Mouse (Mus musculus): ENCODE measurements around the gene Erv3. TPM values are rescaled to one million over a fixed set of nuclear protein-coding genes. Genes with fewer than 3 reads are reported as not detected.

The Erv3 gene
- total RNA-seq, 2 experiments from 2014 or later = 0.09 to 0.19 TPM

DNA sequence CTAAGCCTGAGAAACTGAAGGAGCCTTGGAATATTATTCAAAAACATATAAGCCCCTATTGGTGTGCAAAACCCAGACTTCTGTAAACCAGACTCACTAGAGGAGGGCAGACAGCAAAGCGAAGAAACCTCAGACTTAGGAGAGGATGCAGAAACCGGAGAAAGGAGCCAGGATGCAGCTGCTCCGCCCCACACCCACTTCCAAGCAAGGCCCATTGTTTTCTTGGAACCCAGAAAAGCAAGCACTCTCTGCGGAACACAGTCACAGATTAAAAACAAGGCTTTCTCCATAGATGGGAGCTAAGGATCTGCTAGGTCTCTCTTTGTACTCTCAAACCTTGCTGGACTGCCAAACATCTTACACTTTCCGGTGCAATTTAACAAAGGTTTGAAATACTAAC is 33.0 kb upstream of the Erv3 start:
- TF ChIP-seq CTCF (IDR thresholded peaks at IDR 0.05) = no peak

DNA sequence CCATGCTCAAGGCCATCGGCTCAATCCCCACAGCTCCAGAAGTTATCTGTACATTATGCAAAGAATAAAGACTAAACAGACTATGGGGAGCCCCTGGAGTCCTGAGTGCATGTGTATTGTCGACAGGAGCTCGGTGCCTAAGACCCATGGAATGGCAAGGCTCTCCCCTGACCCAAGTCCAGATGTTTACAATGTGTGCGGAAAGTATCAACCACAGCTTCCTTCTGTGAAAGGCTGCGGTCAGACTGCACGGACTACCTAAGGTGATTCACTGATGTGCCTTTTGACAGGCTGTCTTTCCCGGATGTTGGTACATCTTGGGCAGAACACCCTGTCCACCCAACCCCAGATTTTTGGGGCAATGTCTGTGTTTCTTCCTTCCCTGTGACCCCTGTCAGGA is 28.7 kb upstream of the Erv3 start:
- Histone ChIP-seq H3K27ac (no peak overlapping the region), H3K4me3 (no peak overlapping the region)
- intact Hi-C loops (cut with DNase I) = no loop called here
- no peak for TF ChIP-seq CTCF (IDR thresholded peaks at IDR 0.05)
- DNase-seq (ENCODE audit: extremely low spot score in 1 of 2, low spot score in 2 of 2) = no peak

More for the DNA sequence above, 33.0 kb upstream of the Erv3 start:
- DNase-seq (ENCODE audit: extremely low spot score in 1 of 2, low spot score in 2 of 2) = no peak
- peak overlapping the region; percentile 32; the same call in 1 of the 2 replicates for H3K27ac ChIP-seq
- intact Hi-C loops (cut with DNase I) = no loop called here
- H3K4me3 ChIP-seq = no peak overlapping the region

DNA sequence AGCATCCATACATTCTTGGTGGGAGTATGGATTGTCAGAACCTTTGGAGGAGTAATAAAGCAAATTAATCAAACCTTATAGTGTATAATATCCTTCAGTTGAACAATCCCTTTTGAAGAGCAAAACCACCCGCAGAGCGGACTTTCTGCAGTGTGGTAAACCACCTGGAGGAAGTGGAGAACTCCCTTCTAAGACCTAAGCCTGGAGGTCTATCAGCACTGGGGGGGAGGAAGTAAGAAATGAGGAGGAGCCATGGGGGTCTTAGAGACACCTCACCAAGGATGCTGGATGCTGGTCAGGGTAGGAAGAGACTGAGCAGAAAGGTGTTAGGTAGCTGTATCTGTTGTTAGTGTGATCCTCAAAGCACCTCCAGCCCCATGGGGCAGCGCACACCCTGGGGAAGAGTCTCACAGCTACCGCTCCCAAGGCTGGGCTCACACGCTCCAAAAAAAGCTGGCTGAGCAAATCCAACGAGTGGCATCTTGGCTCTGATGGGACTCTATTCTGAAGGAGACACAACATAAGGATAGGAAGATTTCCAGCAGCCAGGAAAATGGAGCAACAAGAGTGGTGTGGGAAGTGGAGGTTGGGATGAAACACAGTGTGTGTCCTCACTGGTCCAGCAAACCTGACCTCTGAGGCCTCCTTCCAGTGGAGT is 27.1 kb upstream of the Erv3 start:
- no peak for DNase-seq (ENCODE audit: extremely low spot score in 1 of 2, low spot score in 2 of 2)
- no peak for TF ChIP-seq CTCF (IDR thresholded peaks at IDR 0.05)
- no peak overlapping the region for H3K4me3 ChIP-seq
- H3K27ac ChIP-seq = no peak overlapping the region
- intact Hi-C loops (cut with DNase I) = no loop called here

DNA sequence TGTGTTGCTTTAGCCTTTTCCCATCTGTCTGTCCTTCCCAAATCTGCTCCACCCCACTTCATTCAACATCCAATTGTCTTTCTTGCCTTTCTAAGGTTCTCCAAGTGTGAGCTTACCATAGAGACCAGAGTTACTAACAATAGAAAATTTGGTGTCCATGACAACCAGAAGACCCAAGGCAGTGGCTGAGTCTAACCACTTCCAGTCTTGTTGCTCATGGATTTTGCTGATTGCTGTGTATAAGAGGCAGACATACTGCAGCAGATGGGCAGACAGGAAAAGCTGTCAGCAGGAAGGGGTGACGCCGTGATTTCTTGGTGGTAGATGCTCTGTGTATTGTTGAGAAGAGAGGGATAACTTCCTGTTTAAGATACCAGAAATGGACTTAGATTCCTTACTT is 23.6 kb upstream of the Erv3 start:
- intact Hi-C loops (cut with DNase I) = no loop called here
- no peak for DNase-seq (ENCODE audit: extremely low spot score in 1 of 2, low spot score in 2 of 2)
- no peak overlapping the region for H3K4me3 ChIP-seq
- no peak for TF ChIP-seq CTCF (IDR thresholded peaks at IDR 0.05)
- H3K27ac ChIP-seq = peak overlapping the region; percentile 73

DNA sequence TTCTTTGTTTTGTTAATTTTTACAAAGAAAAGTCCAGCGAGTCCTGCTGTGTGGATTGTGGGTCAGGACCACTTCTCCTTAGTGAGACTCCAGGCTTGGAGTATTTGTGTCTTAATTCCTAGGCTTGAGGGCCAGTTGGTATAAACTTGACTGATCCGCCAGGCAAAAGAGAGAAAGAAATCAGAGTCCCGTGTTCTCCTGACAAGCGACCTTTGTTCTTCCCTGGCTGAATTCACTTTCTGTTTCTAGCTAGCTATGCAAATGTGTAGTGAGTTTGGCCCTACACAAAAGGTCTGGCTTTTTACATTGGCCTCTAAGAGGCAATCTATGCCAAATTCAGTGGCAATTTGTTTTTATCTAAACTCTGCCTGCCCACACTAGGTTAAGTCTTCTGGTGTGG is 22.2 kb upstream of the Erv3 start:
- H3K4me3 ChIP-seq = no peak overlapping the region
- H3K27ac ChIP-seq = peak overlapping the region; percentile 21; the same call in 1 of the 2 replicates
- intact Hi-C loops (cut with DNase I) = no loop called here
- DNase-seq (ENCODE audit: extremely low spot score in 1 of 2, low spot score in 2 of 2) = no peak
- no peak for TF ChIP-seq CTCF (IDR thresholded peaks at IDR 0.05)

DNA sequence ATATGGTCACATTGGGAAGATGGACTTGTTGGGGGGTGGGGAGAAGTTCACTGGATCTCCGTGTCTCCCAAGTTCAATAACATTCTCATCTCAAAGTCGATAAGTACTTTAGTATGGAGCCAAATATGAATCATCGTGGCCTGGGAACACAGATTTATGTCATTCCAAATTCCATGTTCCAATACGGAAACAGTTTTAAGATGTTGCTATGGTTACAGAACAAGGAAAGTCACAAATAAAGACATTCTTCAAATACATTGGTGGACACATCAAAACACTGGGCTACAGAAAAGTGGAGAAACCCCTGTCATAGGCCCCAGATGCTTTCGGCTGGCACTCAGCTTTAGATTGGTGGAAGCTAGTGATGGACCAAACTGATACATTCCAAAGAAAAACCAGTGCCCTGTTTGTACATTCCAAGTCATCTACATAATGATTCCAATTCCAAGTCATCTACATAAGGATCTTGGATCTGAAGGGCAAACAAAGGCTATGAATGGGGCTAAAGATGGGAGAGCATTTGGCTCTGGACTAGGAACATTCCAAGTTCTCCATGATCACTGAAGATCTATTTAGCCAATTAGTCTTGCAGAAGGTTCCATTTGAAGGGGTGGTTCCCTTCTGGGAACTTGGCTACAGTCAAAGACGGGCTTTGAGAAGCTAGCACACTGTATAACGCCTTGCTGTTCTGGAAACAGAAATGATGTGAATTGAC is 17.2 kb upstream of the Erv3 start:
- no peak for TF ChIP-seq CTCF (IDR thresholded peaks at IDR 0.05)
- H3K4me3 ChIP-seq = no peak overlapping the region
- DNase-seq (ENCODE audit: extremely low spot score in 1 of 2, low spot score in 2 of 2) = no peak
- intact Hi-C loops (cut with DNase I) = no loop called here
- H3K27ac ChIP-seq = peak overlapping the region; percentile 13; the same call in 1 of the 2 replicates

DNA sequence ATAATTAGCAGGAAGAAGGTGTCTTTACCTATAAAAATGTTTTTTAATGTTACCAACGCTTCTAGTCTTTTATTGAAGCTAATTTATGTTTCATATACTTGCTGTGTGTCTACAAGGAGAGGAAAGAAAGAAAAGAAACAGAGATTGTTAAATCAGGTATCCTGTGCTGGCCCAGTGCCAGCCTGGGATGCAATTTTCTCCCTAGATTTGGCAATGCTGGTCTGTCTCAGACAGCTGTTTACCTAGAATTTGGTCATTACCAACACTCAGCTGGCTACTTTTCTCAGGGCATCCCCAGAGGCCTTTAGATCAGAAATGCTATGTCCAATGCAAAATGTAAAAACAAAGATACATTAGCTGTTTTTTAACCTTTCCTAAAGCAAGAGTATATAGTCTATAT is 13.8 kb upstream of the Erv3 start:
- intact Hi-C loops (cut with DNase I) = no loop called here
- Histone ChIP-seq H3K4me3 (no peak overlapping the region), H3K27ac (no peak overlapping the region)
- DNase-seq (ENCODE audit: extremely low spot score in 1 of 2, low spot score in 2 of 2) = no peak
- TF ChIP-seq CTCF (IDR thresholded peaks at IDR 0.05) = no peak

DNA sequence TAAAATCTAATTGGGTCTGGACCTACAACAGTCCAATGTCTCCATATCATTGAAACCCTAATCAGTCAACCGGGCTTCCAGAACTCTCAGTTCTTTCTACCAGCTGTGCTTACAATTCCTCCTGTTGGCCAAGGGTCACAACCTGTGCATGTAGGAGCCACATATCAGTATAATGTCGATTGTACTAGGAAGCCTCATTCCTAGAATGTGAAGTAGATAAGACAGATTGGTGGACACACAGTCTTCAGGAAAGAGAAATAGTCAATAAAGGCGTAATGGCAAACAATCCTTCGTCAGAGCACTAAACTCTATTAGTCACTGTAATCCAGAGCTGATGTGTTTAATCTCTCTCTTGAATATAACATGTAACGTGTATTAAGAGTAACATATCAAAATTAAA is 9.4 kb upstream of the Erv3 start:
- no peak for TF ChIP-seq CTCF (IDR thresholded peaks at IDR 0.05)
- Histone ChIP-seq H3K4me3 (no peak overlapping the region), H3K27ac (no peak overlapping the region)
- DNase-seq (ENCODE audit: extremely low spot score in 1 of 2, low spot score in 2 of 2) = no peak
- intact Hi-C loops (cut with DNase I) = no loop called here

DNA sequence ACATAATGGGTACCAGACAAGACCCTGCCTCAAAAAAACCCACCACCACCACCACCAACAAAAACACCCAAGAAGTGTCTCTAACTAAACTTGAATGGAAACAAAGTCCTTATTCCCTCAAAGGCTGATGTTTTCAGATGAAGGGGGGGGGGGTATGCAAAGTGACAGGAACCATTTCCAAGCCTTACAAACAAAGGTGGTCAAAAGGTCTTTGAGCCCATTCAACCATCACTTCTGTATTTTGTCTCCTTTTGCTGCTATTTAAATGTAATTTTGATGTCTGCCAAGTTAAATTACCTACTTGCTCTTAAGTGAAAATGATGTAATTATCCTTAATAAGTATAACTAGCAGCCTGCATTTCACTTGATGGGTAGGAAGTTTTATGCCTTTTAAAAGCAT is 7.1 kb upstream of the Erv3 start:
- no peak overlapping the region for H3K27ac ChIP-seq
- intact Hi-C loops (cut with DNase I) = no loop called here
- H3K4me3 ChIP-seq = no peak overlapping the region
- DNase-seq (ENCODE audit: extremely low spot score in 1 of 2, low spot score in 2 of 2) = no peak
- TF ChIP-seq CTCF (IDR thresholded peaks at IDR 0.05) = no peak

DNA sequence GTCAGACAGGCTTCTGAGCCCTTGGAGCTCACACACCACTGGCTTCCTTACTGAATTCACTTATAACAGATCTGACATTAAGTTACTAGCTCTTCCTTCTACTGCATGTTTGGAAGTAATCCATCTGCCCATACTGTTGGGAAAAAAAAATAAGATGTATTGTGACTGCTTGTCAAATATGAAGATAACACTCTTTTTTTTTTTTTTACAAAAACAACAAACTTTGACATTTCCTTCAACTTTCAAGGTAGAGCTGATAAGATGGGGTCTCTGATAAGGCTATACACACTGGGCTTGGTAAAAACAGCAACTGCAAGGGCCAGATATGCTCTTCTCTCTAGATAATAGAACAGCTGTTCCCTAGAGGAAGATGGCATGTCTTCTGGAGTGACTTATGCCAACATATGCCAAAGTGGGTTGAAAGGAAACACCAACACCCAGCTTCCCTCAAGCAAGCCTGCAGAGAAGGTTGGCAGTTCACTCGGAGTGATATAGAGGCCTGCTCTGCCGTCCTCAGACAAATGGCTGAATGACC is 4.8 kb upstream of the Erv3 start:
- intact Hi-C loops (cut with DNase I) = no loop called here
- peak overlapping the region; percentile 73; the same call in 1 of the 2 replicates for H3K27ac ChIP-seq
- no peak for TF ChIP-seq CTCF (IDR thresholded peaks at IDR 0.05)
- no peak overlapping the region for H3K4me3 ChIP-seq
- DNase-seq (ENCODE audit: extremely low spot score in 1 of 2, low spot score in 2 of 2) = no peak

DNA sequence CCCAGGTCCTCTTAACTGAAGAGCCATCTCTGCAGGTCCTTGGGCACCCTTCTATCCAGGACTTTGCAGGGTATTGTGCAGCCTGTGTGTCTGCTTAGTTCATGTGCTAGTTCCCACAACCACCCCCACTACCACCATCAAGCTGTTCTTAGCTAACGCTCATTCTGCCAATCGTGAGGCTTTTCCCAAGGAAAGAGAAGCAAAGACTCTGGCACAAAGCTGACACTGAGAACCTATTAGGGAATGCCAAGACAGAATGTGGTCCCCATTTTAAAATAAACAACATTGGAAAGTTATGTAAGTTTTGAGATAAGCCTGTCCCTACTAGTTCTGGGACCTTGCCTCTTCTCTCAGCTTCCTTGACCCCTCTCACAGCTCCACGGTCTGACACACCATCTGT is 3.9 kb upstream of the Erv3 start:
- Histone ChIP-seq H3K4me3 (no peak overlapping the region), H3K27ac (peak overlapping the region; percentile 73)
- DNase-seq (ENCODE audit: extremely low spot score in 1 of 2, low spot score in 2 of 2) = no peak
- intact Hi-C loops (cut with DNase I) = no loop called here
- no peak for TF ChIP-seq CTCF (IDR thresholded peaks at IDR 0.05)

DNA sequence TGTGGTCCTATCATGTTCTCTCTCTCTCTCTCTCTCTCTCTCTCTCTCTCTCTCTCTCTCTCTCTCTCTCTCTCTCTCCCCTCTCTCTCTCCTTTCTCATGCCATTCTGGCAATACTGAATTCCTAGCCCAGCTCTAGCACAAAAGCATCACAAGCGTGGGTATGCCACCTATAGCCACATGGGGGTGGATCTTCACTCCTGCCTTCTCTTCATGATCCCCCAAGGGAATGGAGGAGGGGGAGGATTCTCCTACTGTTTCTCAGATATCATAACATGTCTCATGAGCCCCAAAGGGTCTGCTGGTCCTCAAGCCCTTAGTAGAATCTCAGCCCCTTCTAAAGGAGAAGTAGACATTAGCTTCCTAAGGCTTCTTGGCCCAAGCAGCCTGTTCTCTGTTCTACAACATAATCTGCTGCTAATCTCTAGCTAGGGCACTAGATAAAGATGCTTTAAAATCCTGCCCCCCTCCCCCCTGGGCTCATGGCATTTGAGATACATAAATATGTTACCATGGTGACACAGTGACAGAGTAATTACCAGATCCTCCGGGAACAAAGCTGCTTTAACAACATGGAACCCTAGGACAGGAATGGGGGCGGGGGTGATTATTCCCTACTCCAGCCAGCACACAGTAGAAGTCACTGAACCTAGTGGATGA is 3.2 kb upstream of the Erv3 start:
- Histone ChIP-seq H3K27ac (no peak overlapping the region), H3K4me3 (no peak overlapping the region)
- intact Hi-C loops (cut with DNase I) = no loop called here
- no peak; the same call in 1 of the 2 replicates for TF ChIP-seq CTCF (IDR thresholded peaks at IDR 0.05)
- no peak for DNase-seq (ENCODE audit: extremely low spot score in 1 of 2, low spot score in 2 of 2)
